8 mouse cellular contexts compared by ENCODE assay signal in genomic region chr13:23307069-23307814, GRCm38 (mm10).
A peak's percentile ranks its signal among the peaks of the same experiment; 100 is the strongest.
DNase-seq lines count a peak whose midpoint lies in the region; ATAC-seq and TF ChIP-seq lines count a peak whose summit lies in the region.

No protein-coding gene starts in this region.

- H3K4me3 ChIP-seq in forebrain, embryonic 13.5 days = peak overlapping the region; percentile 27
- H3K4me3 ChIP-seq in liver, embryonic 14.5 days (ENCODE audit: insufficient read depth in 1 of 2, low read depth in 2 of 2, low read length in 2 of 2) = peak overlapping the region; percentile 39 to 43

- no peak for TF ChIP-seq EP300 in liver, embryonic 14.5 days (IDR thresholded peaks at IDR 0.05; ENCODE audit: low read depth)

- H3K27me3 ChIP-seq in forebrain, embryonic 13.5 days = peaks cover 54% of the 10 kb centered on the region
- peaks cover 24% of the 10 kb centered on the region for H3K27me3 ChIP-seq in liver, embryonic 14.5 days (ENCODE audit: control insufficient read depth, insufficient read depth, low read length)

- H3K4me1 ChIP-seq in forebrain, embryonic 13.5 days = peaks cover 17% of the 10 kb centered on the region
- H3K4me1 ChIP-seq in liver, embryonic 14.5 days (replicated peaks; ENCODE audit: control insufficient read depth in 2 of 2, insufficient read depth in 2 of 2, low read length in 1 of 2) = peaks cover 0 to 7% of the 10 kb centered on the region in 2 experiments; a peak in 3 of 4 replicates

- H3K27ac ChIP-seq in forebrain, embryonic 13.5 days = no peak overlapping the region
- H3K27ac ChIP-seq in liver, embryonic 14.5 days = no peak overlapping the region

- intact Hi-C loops in left cerebral cortex, postnatal 25 days (cut with DNase I) = loop anchor here (10.0 kb wide), 1 partner anchor 1592 kb away; the partner anchor contains the start of genes Hist1h2ai, Hist1h2bl and Hist1h3h
- intact Hi-C loops in left cerebral cortex, postnatal 4 days (cut with DNase I) = loop anchor here (10.0 kb wide), 1 partner anchor 198 kb away; no protein-coding TSS in a partner anchor

- H3K9ac ChIP-seq in forebrain, embryonic 13.5 days = no peak overlapping the region
- H3K9ac ChIP-seq in liver, embryonic 14.5 days (replicated peaks) = no peak overlapping the region

- DNase-seq in left cerebral cortex, postnatal 25 days (ENCODE audit: low spot score in 2 of 2) = peak; percentile 58 to 64
- DNase-seq in left cerebral cortex, postnatal 4 days = no peak
- DNase-seq in NIH3T3 (ENCODE audit: low read depth) = peak; percentile 80
- peak in 2 of 3 experiments; percentile 31 to 46 for DNase-seq in liver, embryonic 14.5 days (ENCODE audit: low read depth in 3 of 3, low spot score in 3 of 3)
- no peak for DNase-seq in urinary bladder, postnatal 36 days (ENCODE audit: low spot score in 2 of 2)
- no peak for DNase-seq in cerebellum, adult 11-12 months

- no peak for TF ChIP-seq CTCF in liver, embryonic 14.5 days (IDR thresholded peaks at IDR 0.05; ENCODE audit: low read depth)

- H3K9me3 ChIP-seq in forebrain, embryonic 13.5 days (replicated peaks) = no peaks in the 10 kb centered on the region
- no peaks in the 10 kb centered on the region for H3K9me3 ChIP-seq in liver, embryonic 14.5 days (ENCODE audit: control insufficient read depth, low read length)

- peak; percentile 51; the same call in 1 of the 2 replicates for ATAC-seq in forebrain, embryonic 13.5 days
- ATAC-seq in liver, embryonic 14.5 days (ENCODE audit: insufficient read depth) = peak; percentile 72
- ATAC-seq in monocyte, adult 5-6 weeks (replicated peaks; ENCODE audit: insufficient number of reproducible peaks, low FRiP score, low TSS enrichment, poor library complexity, severe bottlenecking) = no peak

- H3K36me3 ChIP-seq in forebrain, embryonic 13.5 days (ENCODE audit: poor library complexity, severe bottlenecking) = no peaks in the 10 kb centered on the region
- H3K36me3 ChIP-seq in liver, embryonic 14.5 days (replicated peaks; ENCODE audit: control insufficient read depth, insufficient read depth, low read depth) = no peaks in the 10 kb centered on the region

- WGBS in forebrain, embryonic 13.5 days = 2% methylated on average over 24 of the region's 24 CpGs
- WGBS in liver, embryonic 14.5 days (ENCODE audit: insufficient replicate concordance) = 1% methylated on average over 24 of the region's 24 CpGs

- peak overlapping the region; percentile 49 for H3K4me2 ChIP-seq in forebrain, embryonic 13.5 days
- peak overlapping the region; percentile 81 for H3K4me2 ChIP-seq in liver, embryonic 14.5 days (ENCODE audit: low read depth)

Comparison
In these comparisons a context has a peak if more than half of its experiments do, and no peak if none do; other contexts are left out.
1. DNase-seq: peak in left cerebral cortex, postnatal 25 days (2 of 2), NIH3T3 (single experiment) and liver, embryonic 14.5 days (2 of 3); none in left cerebral cortex, postnatal 4 days (single experiment), urinary bladder, postnatal 36 days (0 of 2) and cerebellum, adult 11-12 months (single experiment).